Mouse (Mus musculus) kidney, adult 2 months (tissue): ENCODE measurements around the gene Grik4. TPM values are rescaled to one million over a fixed set of nuclear protein-coding genes. Genes with fewer than 3 reads are reported as not detected.

Source experiments
- DNase-seq: peaks from one replicate; pipeline ENCODE4 v3.0.0; 2021
- H3K27ac ChIP-seq: fragments of 200-500 bp; 2 replicates; pipeline ENCODE4 v1.5.1; 2012; ENCODE audit warnings: low read depth, low read length, control low read depth, inconsistent platforms; ENCODE audit not compliant: insufficient read depth
- H3K27me3 ChIP-seq: fragments of 200-500 bp; replicated peaks from 2 replicates; pipeline ENCODE4 v1.6.1; 2012; ENCODE audit warnings: mild to moderate bottlenecking, moderate library complexity, low read length, inconsistent platforms; ENCODE audit not compliant: control insufficient read depth, insufficient read depth
- H3K36me3 ChIP-seq: fragments of 200-500 bp; 2 replicates; pipeline ENCODE4 v1.6.1; 2012; ENCODE audit warnings: mild to moderate bottlenecking, moderate library complexity, low read length, inconsistent platforms; ENCODE audit not compliant: control insufficient read depth, insufficient read depth
- H3K4me1 ChIP-seq: fragments of 200-500 bp; 2 replicates; pipeline ENCODE4 v1.6.1; 2011; ENCODE audit warnings: low read length; ENCODE audit not compliant: control insufficient read depth, insufficient read depth
- H3K4me3 ChIP-seq: fragments of 200-500 bp; 2 replicates; pipeline ENCODE4 v1.5.1; 2011; ENCODE audit warnings: mild to moderate bottlenecking, low read depth, low read length, control low read depth; ENCODE audit not compliant: insufficient read depth
- CTCF ChIP-seq: fragments of 200-500 bp; conservative IDR thresholded peaks from 2 replicates; pipeline ENCODE4 v1.5.1; 2011; ENCODE audit warnings: low read depth, mild to moderate bottlenecking, control low read depth, low read length, moderate library complexity, mixed read lengths; ENCODE audit not compliant: insufficient read depth, insufficient read length
- POLR2A ChIP-seq: fragments of 200-500 bp; IDR thresholded peaks from one replicate; pipeline ENCODE4 v1.6.1; 2011; ENCODE audit warnings: low read depth, low read length, control low read depth
- WGBS: fragments of 180-500 bp; shearing (Covaris S2); methylation state at CpG from one replicate; pipeline ENCODE4 v1.1.7; 2018; 5-methylcytosine and 5-hydroxymethylcytosine counted together
- polyA plus RNA-seq: library from polyadenylated mRNA; depleted of rRNA; stranded (reverse); fragments of >200 nt; gene quantifications from 2 replicates; pipeline ENCODE4 v1.2.3, GENCODE M21; 2012

Gene Grik4
- polyA plus RNA-seq, 1 experiment, result 0.05 TPM

DNA sequence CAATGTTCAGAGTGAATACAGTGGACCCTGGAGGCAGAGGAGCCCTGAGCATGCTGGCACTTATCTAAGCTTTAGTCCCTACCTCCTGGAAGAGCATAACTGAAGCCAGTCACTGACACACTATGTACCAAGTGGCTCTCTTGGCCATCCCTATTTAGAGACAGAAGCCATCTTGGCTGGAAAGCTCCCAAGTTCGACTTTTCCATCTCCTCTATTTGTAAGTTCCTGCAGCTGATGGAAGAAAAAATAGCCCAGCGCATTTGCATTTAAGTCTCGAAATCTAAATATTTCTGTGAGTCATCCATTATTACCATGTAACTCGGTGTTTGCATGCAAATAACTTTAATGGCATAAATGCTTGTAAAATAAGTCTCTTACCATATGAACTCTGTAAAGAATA lies 378.4 kb downstream of the Grik4 start:
- Histone ChIP-seq H3K4me3 (no peak overlapping the region), H3K4me1 (no peaks in the 10 kb centered on the region), H3K27ac (no peak overlapping the region), H3K36me3 (no peaks in the 10 kb centered on the region), H3K27me3 (no peaks in the 10 kb centered on the region)
- DNase-seq, result no peak
- WGBS, result 87% methylated on average over 4 of the region's 4 CpGs
- TF ChIP-seq CTCF (no peak), POLR2A (no peak)

DNA sequence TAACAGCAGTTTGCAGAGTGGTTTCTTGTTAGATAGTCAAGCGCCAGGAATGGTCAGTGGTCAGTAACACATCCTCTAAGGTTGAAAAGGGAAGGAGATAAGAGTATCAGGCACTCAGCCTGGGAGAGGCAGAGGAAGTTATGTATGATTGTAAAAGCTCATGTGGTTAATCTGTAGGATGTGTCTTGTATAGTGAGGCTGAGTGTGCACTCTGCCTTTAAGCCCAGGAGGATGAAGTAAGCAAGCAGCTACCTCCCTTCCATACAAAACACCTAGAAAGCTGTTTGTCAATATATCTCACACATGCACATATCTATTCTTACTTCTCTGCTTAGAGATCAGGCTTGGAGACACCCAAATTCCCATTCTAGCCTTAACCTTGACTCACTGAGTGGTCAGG lies 389.1 kb downstream of the Grik4 start:
- H3K4me1 ChIP-seq, result no peaks in the 10 kb centered on the region
- no peaks in the 10 kb centered on the region for H3K27me3 ChIP-seq
- no peak for DNase-seq
- TF ChIP-seq POLR2A (no peak), CTCF (no peak)
- H3K36me3 ChIP-seq, result no peaks in the 10 kb centered on the region
- H3K27ac ChIP-seq, result no peak overlapping the region
- no peak overlapping the region for H3K4me3 ChIP-seq
- WGBS, result 83% methylated on average over 1 of the region's 1 CpGs

- H3K4me3 ChIP-seq, result no peak overlapping the region
- DNase-seq, result peak; percentile 40
- TF ChIP-seq CTCF (peak; percentile 78), POLR2A (no peak)
- 17% methylated on average over 13 of the region's 13 CpGs for WGBS
- no peak overlapping the region for H3K27ac ChIP-seq
- no peaks in the 10 kb centered on the region for H3K27me3 ChIP-seq
- no peaks in the 10 kb centered on the region for H3K4me1 ChIP-seq
- no peaks in the 10 kb centered on the region for H3K36me3 ChIP-seq
These were observed 394.2 kb downstream of the Grik4 start for GRCm38 (mm10) chr9:42550116-42550515.

DNA sequence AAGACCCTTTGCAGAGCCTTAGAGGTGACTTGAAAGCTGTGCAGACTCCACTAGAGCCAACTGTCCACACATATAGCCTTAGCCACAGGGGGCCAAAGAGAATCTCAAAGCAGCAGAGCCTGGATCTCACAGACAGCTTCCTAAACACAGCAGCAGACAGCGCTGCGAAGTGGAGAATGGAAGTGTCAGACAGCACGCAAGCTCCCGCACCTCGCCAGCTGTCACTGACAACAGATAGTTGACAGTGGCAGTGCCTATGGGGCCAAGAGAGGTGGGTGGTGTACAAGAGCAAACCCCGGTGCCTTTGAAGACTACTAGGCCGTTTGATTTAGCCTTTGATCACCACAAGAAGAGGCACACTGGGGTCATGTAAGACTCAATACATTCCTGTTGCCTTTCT lies 395.3 kb downstream of the Grik4 start:
- no peak overlapping the region for H3K27ac ChIP-seq
- no peak overlapping the region for H3K4me3 ChIP-seq
- no peaks in the 10 kb centered on the region for H3K36me3 ChIP-seq
- no peaks in the 10 kb centered on the region for H3K27me3 ChIP-seq
- WGBS, result 59% methylated on average over 7 of the region's 7 CpGs
- H3K4me1 ChIP-seq, result no peaks in the 10 kb centered on the region
- no peak for DNase-seq
- TF ChIP-seq CTCF (no peak), POLR2A (no peak)

GRCm38 (mm10) chr9:42544521-42544920 lies 399.8 kb downstream of the Grik4 start:
- TF ChIP-seq POLR2A, result no peak
- TF ChIP-seq CTCF, result no peak

DNA sequence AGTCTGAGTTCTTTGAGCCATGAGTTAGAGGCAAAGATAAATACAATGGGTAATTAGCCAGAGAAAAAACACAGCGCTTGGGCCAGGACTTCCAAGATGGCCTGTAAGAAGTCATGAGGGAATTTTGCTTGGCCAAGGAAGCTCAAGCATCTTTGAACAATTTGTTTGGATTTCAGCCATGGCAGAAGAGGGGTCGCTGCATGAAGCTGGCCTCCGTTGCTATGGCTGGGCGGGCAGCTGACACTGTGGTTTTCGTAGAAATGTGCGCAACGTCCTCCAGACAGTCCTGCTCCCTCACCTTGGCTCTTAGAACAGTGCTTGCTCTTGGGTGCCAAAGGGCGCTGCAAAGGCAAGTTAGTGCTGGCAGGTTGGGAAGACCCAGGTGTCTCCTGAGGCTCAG lies 410.8 kb downstream of the Grik4 start:
- Histone ChIP-seq H3K27ac (no peak overlapping the region), H3K4me3 (no peak overlapping the region), H3K4me1 (no peaks in the 10 kb centered on the region; the same call in 1 of the 2 replicates), H3K36me3 (no peaks in the 10 kb centered on the region), H3K27me3 (no peaks in the 10 kb centered on the region)
- DNase-seq, result peak; percentile 7
- 57% methylated on average over 8 of the region's 8 CpGs for WGBS
- TF ChIP-seq CTCF, result no peak
- no peak for TF ChIP-seq POLR2A

More at GRCm38 (mm10) chr9:42544521-42544920, 399.8 kb downstream of the Grik4 start:
- 90% methylated on average over 10 of the region's 10 CpGs for WGBS
- no peak overlapping the region for H3K4me3 ChIP-seq
- H3K27ac ChIP-seq, result no peak overlapping the region
- no peaks in the 10 kb centered on the region for H3K27me3 ChIP-seq
- no peak for DNase-seq
- no peaks in the 10 kb centered on the region for H3K36me3 ChIP-seq
- H3K4me1 ChIP-seq, result no peaks in the 10 kb centered on the region

- DNase-seq, result no peak
- no peaks in the 10 kb centered on the region for H3K36me3 ChIP-seq
- no peaks in the 10 kb centered on the region; the same call in 1 of the 2 replicates for H3K4me1 ChIP-seq
- H3K27me3 ChIP-seq, result no peaks in the 10 kb centered on the region
- WGBS, result 24% methylated on average over 6 of the region's 6 CpGs
- H3K4me3 ChIP-seq, result no peak overlapping the region
- no peak overlapping the region for H3K27ac ChIP-seq
- no peak for TF ChIP-seq POLR2A
- no peak for TF ChIP-seq CTCF
These were observed 411.3 kb downstream of the Grik4 start for GRCm38 (mm10) chr9:42533041-42533440.

- Histone ChIP-seq H3K36me3 (no peaks in the 10 kb centered on the region), H3K4me1 (no peaks in the 10 kb centered on the region; the same call in 1 of the 2 replicates), H3K27me3 (no peaks in the 10 kb centered on the region), H3K4me3 (no peak overlapping the region), H3K27ac (no peak overlapping the region)
- no peak for TF ChIP-seq CTCF
- no peak for TF ChIP-seq POLR2A
- DNase-seq, result no peak
- WGBS, result 47% methylated on average over 3 of the region's 3 CpGs
These were observed 412.3 kb downstream of the Grik4 start for GRCm38 (mm10) chr9:42531951-42532350.
